ENCODE assay signal across 27 mouse cellular contexts in the genomic region with DNA sequence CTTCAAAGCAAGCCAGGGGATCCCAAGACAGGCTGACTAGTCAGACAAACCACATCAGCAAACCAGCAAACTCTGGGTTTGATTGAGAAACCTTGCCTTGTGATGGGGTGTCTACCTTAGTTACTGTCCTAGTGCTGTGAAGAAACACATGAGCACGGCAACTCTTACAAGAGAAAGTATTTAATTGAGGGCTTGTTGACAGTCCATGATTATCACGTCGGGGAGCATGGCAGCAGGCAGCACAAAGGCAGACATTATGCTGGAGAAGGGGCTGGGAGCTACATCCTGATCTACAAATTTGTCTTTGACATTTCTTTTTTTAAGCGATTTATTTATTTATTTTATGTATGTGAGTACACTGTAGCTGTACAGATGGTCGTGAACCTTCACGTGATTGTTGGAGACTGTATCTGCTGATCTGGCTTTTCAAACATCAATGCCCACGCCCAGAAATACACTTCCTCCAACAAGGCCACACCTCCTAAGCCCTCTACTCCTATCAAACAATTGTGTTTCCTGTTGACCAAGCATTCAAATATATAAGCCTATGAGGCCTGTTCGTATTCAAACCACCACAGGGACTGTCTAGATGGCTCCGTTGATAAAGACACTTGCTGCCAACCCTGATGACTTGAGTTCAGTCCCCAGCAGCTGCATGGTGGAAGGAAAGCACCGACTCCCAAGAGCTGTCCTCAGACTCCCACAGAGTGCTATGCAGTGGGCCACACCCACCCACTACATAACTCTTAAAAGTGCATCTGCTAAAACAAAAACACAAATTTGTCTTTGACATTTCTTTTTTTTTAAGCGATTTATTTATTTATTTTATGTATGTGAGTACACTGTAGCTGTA. TPM values are rescaled to one million over a fixed set of nuclear protein-coding genes. Genes with fewer than 3 reads are reported as not detected.
DNase-seq lines count a peak whose midpoint lies in the region; ATAC-seq and TF ChIP-seq lines count a peak whose summit lies in the region.
"Had no signal": no experiment of that assay in that cellular context is flagged by ENCODE, and none has a peak within 500 bp of the region (broad histone marks: within the 10 kb centered on the region; RNA-seq: fewer than 3 reads in every experiment).

No protein-coding gene starts in this region.

- no peaks in the 10 kb centered on the region for H3K36me3 ChIP-seq in forebrain, postnatal 0 days (ENCODE audit: insufficient read depth)
- H3K36me3 ChIP-seq in forebrain, embryonic 15.5 days: no peaks in the 10 kb centered on the region
- no peaks in the 10 kb centered on the region for H3K36me3 ChIP-seq in stomach, embryonic 15.5 days
- H3K36me3 ChIP-seq: embryonic facial prominence, embryonic 15.5 days had no signal

- 69% methylated on average over 11 of the region's 11 CpGs for WGBS in forebrain, postnatal 0 days
- 75% methylated on average over 11 of the region's 11 CpGs for WGBS in forebrain, embryonic 15.5 days
- WGBS in stomach, embryonic 15.5 days: 53% methylated on average over 11 of the region's 11 CpGs

- DNase-seq in forebrain, postnatal 0 days: peak; percentile 6
- DNase-seq in MEL-GATA-1-ER (ENCODE audit: extremely low read depth, low read depth) (peak; percentile 49), MN1 (ENCODE audit: low spot score) (no peak)
- peak; percentile 46 for DNase-seq in induced T-regulatory cell, adult 2 months (ENCODE audit: low read depth)
- no peak for DNase-seq in ovary, postnatal 14 days (ENCODE audit: low spot score)
- no peak for DNase-seq in thymus, postnatal 36 days
- DNase-seq: adrenal gland, adult 2 months; cerebellum, adult 11-12 months; cerebellum, postnatal 14 days; gastrocnemius, postnatal 25 days; heart, adult 2 months; kidney, adult 8-10 months; kidney, postnatal 14 days; lung, adult 18-20 months; lung, postnatal 36 days; thymus, adult 2 months had no signal

- no peaks in the 10 kb centered on the region for H3K27me3 ChIP-seq in forebrain, postnatal 0 days (ENCODE audit: insufficient read depth, low read length)
- no peaks in the 10 kb centered on the region for H3K27me3 ChIP-seq in forebrain, embryonic 15.5 days
- H3K27me3 ChIP-seq in stomach, embryonic 15.5 days (replicated peaks): no peaks in the 10 kb centered on the region
- H3K27me3 ChIP-seq: embryonic facial prominence, embryonic 15.5 days had no signal

- H3K9me3 ChIP-seq in forebrain, postnatal 0 days (ENCODE audit: low read length): no peaks in the 10 kb centered on the region
- H3K9me3 ChIP-seq in forebrain, embryonic 15.5 days: no peaks in the 10 kb centered on the region
- no peaks in the 10 kb centered on the region for H3K9me3 ChIP-seq in stomach, embryonic 15.5 days
- H3K9me3 ChIP-seq: embryonic facial prominence, embryonic 15.5 days had no signal

- no peak overlapping the region for H3K27ac ChIP-seq in forebrain, postnatal 0 days (ENCODE audit: low read depth, low read length)
- H3K27ac ChIP-seq in forebrain, embryonic 15.5 days (replicated peaks): no peak overlapping the region
- H3K27ac ChIP-seq in stomach, embryonic 15.5 days: no peak overlapping the region
- H3K27ac ChIP-seq: embryonic facial prominence, embryonic 15.5 days; heart, adult 2 months; left cerebral cortex, adult 2 months had no signal

- peak; percentile 72 for ATAC-seq in forebrain, postnatal 0 days
- no peak; the same call in 1 of the 2 replicates for ATAC-seq in forebrain, embryonic 15.5 days (replicated peaks)
- peak; percentile 54; the same call in 1 of the 2 replicates for ATAC-seq in stomach, embryonic 15.5 days (ENCODE audit: insufficient read depth, low FRiP score, low read depth)
- ATAC-seq: hindbrain, embryonic 16.5 days had no signal

- H3K9ac ChIP-seq in forebrain, postnatal 0 days: no peak overlapping the region
- H3K9ac ChIP-seq in forebrain, embryonic 15.5 days (replicated peaks): no peak overlapping the region
- H3K9ac ChIP-seq in stomach, embryonic 15.5 days: no peak overlapping the region
- H3K9ac ChIP-seq: embryonic facial prominence, embryonic 15.5 days had no signal

- no peaks in the 10 kb centered on the region for H3K4me1 ChIP-seq in forebrain, postnatal 0 days (ENCODE audit: insufficient read depth)
- H3K4me1 ChIP-seq in forebrain, embryonic 15.5 days: no peaks in the 10 kb centered on the region
- H3K4me1 ChIP-seq in stomach, embryonic 15.5 days: no peaks in the 10 kb centered on the region
- H3K4me1 ChIP-seq: embryonic facial prominence, embryonic 15.5 days had no signal

- no peak for TF ChIP-seq CTCF in forebrain, postnatal 0 days (IDR thresholded peaks at IDR 0.05; ENCODE audit: low read depth)

- H3K4me2 ChIP-seq in forebrain, postnatal 0 days (ENCODE audit: low read depth): no peak overlapping the region
- no peak overlapping the region for H3K4me2 ChIP-seq in forebrain, embryonic 15.5 days (replicated peaks)
- no peak overlapping the region for H3K4me2 ChIP-seq in stomach, embryonic 15.5 days
- H3K4me2 ChIP-seq: embryonic facial prominence, embryonic 15.5 days; liver, embryonic 11.5 days; midbrain, embryonic 11.5 days had no signal

- H3K4me3 ChIP-seq in forebrain, postnatal 0 days (ENCODE audit: low read depth, low read length): no peak overlapping the region
- H3K4me3 ChIP-seq in forebrain, embryonic 15.5 days: no peak overlapping the region
- no peak overlapping the region for H3K4me3 ChIP-seq in stomach, embryonic 15.5 days (replicated peaks)
- H3K4me3 ChIP-seq: embryonic facial prominence, embryonic 15.5 days; heart, adult 2 months; left cerebral cortex, adult 2 months had no signal

RNA-seq across cellular contexts. Expression of gene Cela3a, which starts 8.3 kb away (rescaled TPM):
- total RNA-seq in forebrain, postnatal 0 days (2014; rRNA removed): not detected in 2 replicates
- not detected in 2 replicates for polyA plus RNA-seq in forebrain, postnatal 0 days (2015; fragmentation: Nextera tagmentation; extraction: Ambion mirVana)
- not detected in 2 replicates for polyA plus RNA-seq in forebrain, embryonic 15.5 days (2015; fragmentation: Nextera tagmentation; extraction: Ambion mirVana)
- 0.26 and 0.36 TPM in 2 replicates for polyA plus RNA-seq in stomach, embryonic 15.5 days (2015; fragmentation: Nextera tagmentation; extraction: Ambion mirVana)
- total RNA-seq: adrenal gland, adult 2 months; gastrocnemius, postnatal 25 days; heart, adult 2 months; hematopoietic stem cell, adult 5-6 weeks; left cerebral cortex, adult 2 months had no signal
- polyA plus RNA-seq: adrenal gland, adult 2 months; embryonic facial prominence, embryonic 15.5 days; heart, adult 2 months; heart, embryonic 14.5 days; hindbrain, embryonic 16.5 days; limb, embryonic 11.5 days; liver, embryonic 11.5 days; midbrain, embryonic 11.5 days; neural tube, embryonic 11.5 days; thymus, adult 2 months had no signal

RNA-seq across cellular contexts. Expression of gene Cela3b, which starts 12.4 kb away (rescaled TPM):
- not detected in 2 replicates for total RNA-seq in forebrain, postnatal 0 days (2014; rRNA removed)
- polyA plus RNA-seq in forebrain, postnatal 0 days (2015; fragmentation: Nextera tagmentation; extraction: Ambion mirVana): not detected in 2 replicates
- not detected in 2 replicates for polyA plus RNA-seq in forebrain, embryonic 15.5 days (2015; fragmentation: Nextera tagmentation; extraction: Ambion mirVana)
- 232 and 273 TPM in 2 replicates for polyA plus RNA-seq in stomach, embryonic 15.5 days (2015; fragmentation: Nextera tagmentation; extraction: Ambion mirVana)
- total RNA-seq: adrenal gland, adult 2 months; gastrocnemius, postnatal 25 days; heart, adult 2 months; hematopoietic stem cell, adult 5-6 weeks; left cerebral cortex, adult 2 months had no signal
- polyA plus RNA-seq: embryonic facial prominence, embryonic 15.5 days; heart, adult 2 months; heart, embryonic 14.5 days; hindbrain, embryonic 16.5 days; limb, embryonic 11.5 days; liver, embryonic 11.5 days; midbrain, embryonic 11.5 days; neural tube, embryonic 11.5 days had no signal

RNA-seq across cellular contexts. Expression of gene 1700013G24Rik, which starts 35.1 kb away (rescaled TPM):
- not detected in 2 replicates for total RNA-seq in forebrain, postnatal 0 days (2014; rRNA removed)
- not detected in 2 replicates for polyA plus RNA-seq in forebrain, postnatal 0 days (2015; fragmentation: Nextera tagmentation; extraction: Ambion mirVana)
- polyA plus RNA-seq in forebrain, embryonic 15.5 days (2015; fragmentation: Nextera tagmentation; extraction: Ambion mirVana): not detected in 2 replicates
- not detected in 2 replicates for polyA plus RNA-seq in stomach, embryonic 15.5 days (2015; fragmentation: Nextera tagmentation; extraction: Ambion mirVana)
- total RNA-seq: adrenal gland, adult 2 months; gastrocnemius, postnatal 25 days; heart, adult 2 months; hematopoietic stem cell, adult 5-6 weeks; left cerebral cortex, adult 2 months had no signal
- polyA plus RNA-seq: adrenal gland, adult 2 months; embryonic facial prominence, embryonic 15.5 days; heart, embryonic 14.5 days; hindbrain, embryonic 16.5 days; limb, embryonic 11.5 days; liver, embryonic 11.5 days; midbrain, embryonic 11.5 days; neural tube, embryonic 11.5 days had no signal

RNA-seq across cellular contexts. Expression of gene Hspg2, which starts 50.6 kb away (rescaled TPM):
- total RNA-seq in forebrain, postnatal 0 days (2014; rRNA removed): 13.8 and 22.6 TPM in 2 replicates
- polyA plus RNA-seq in forebrain, postnatal 0 days (2015; fragmentation: Nextera tagmentation; extraction: Ambion mirVana): 2.3 and 2.6 TPM in 2 replicates
- polyA plus RNA-seq in forebrain, embryonic 15.5 days (2015; fragmentation: Nextera tagmentation; extraction: Ambion mirVana): 3.7 and 4.2 TPM in 2 replicates
- polyA plus RNA-seq in stomach, embryonic 15.5 days (2015; fragmentation: Nextera tagmentation; extraction: Ambion mirVana): 28.5 and 28.9 TPM in 2 replicates
- total RNA-seq: hematopoietic stem cell, adult 5-6 weeks had no signal

Comparison
In these comparisons a context has a peak if more than half of its experiments do, and no peak if none do; other contexts are left out.
1. DNase-seq: peak in forebrain, postnatal 0 days (single experiment), MEL-GATA-1-ER (single experiment) and induced T-regulatory cell, adult 2 months (single experiment); none in MN1 (single experiment), ovary, postnatal 14 days (single experiment) and thymus, postnatal 36 days (0 of 2).
2. RNA of gene Cela3b, which starts 12.4 kb away (polyA plus RNA-seq): 232 to 273 TPM in stomach, embryonic 15.5 days; not detected in forebrain, postnatal 0 days and not detected in forebrain, embryonic 15.5 days; every median in the first group is over 100 times any median in the second.